Mouse (Mus musculus): Measurements from ENCODE around the gene Mex3b. TPM values are rescaled to one million over a fixed set of nuclear protein-coding genes. Genes with fewer than 3 reads are reported as not detected.

Mex3b gene
- total RNA-seq, 1 experiment from 2014 or later: 11.7 TPM

GRCm38 (mm10) chr7:82864260-82864990 lies 2.7 kb upstream of the Mex3b start:
- no peak for ATAC-seq (replicated peaks in 1 of 2; ENCODE audit: insufficient read depth in 1 of 2, low FRiP score in 2 of 2, low TSS enrichment in 1 of 2, low read depth in 1 of 2, poor library complexity in 2 of 2, severe bottlenecking in 2 of 2)

- ATAC-seq (replicated peaks in 1 of 2; ENCODE audit: insufficient read depth in 1 of 2, low FRiP score in 2 of 2, low TSS enrichment in 1 of 2, low read depth in 1 of 2, poor library complexity in 2 of 2, severe bottlenecking in 2 of 2): no peak
Measured at GRCm38 (mm10) chr7:82864991-82865771, 2.0 kb upstream of the Mex3b start.

- peak; percentile 77 to 79 for ATAC-seq (replicated peaks in 1 of 2; ENCODE audit: insufficient read depth in 1 of 2, low FRiP score in 2 of 2, low TSS enrichment in 1 of 2, low read depth in 1 of 2, poor library complexity in 2 of 2, severe bottlenecking in 2 of 2)
Measured at GRCm38 (mm10) chr7:82865834-82866485, 1.2 kb upstream of the Mex3b start.

- peak; percentile 80 for ATAC-seq (replicated peaks in 1 of 2; ENCODE audit: insufficient read depth in 1 of 2, low FRiP score in 2 of 2, low TSS enrichment in 1 of 2, low read depth in 1 of 2, poor library complexity in 2 of 2, severe bottlenecking in 2 of 2)
Measured at GRCm38 (mm10) chr7:82866486-82867270, 455 bp upstream of the Mex3b start.

GRCm38 (mm10) chr7:82868309-82869230 lies 1.4 kb downstream of the Mex3b start:
- no peak for ATAC-seq (replicated peaks in 1 of 2; ENCODE audit: insufficient read depth in 1 of 2, low FRiP score in 2 of 2, low TSS enrichment in 1 of 2, low read depth in 1 of 2, poor library complexity in 2 of 2, severe bottlenecking in 2 of 2)

GRCm38 (mm10) chr7:82869231-82870147 lies 2.4 kb downstream of the Mex3b start:
- ATAC-seq (replicated peaks in 1 of 2; ENCODE audit: insufficient read depth in 1 of 2, low FRiP score in 2 of 2, low TSS enrichment in 1 of 2, low read depth in 1 of 2, poor library complexity in 2 of 2, severe bottlenecking in 2 of 2): no peak

GRCm38 (mm10) chr7:82870148-82870513 lies 3.0 kb downstream of the Mex3b start:
- ATAC-seq (replicated peaks in 1 of 2; ENCODE audit: insufficient read depth in 1 of 2, low FRiP score in 2 of 2, low TSS enrichment in 1 of 2, low read depth in 1 of 2, poor library complexity in 2 of 2, severe bottlenecking in 2 of 2): no peak

GRCm38 (mm10) chr7:82876551-82876950 lies 9.4 kb downstream of the Mex3b start:
- no peak for ATAC-seq (replicated peaks in 1 of 2; ENCODE audit: insufficient read depth in 1 of 2, low FRiP score in 2 of 2, low TSS enrichment in 1 of 2, low read depth in 1 of 2, poor library complexity in 2 of 2, severe bottlenecking in 2 of 2)

GRCm38 (mm10) chr7:82880016-82880415 lies 12.9 kb downstream of the Mex3b start:
- no peak for ATAC-seq (replicated peaks in 1 of 2; ENCODE audit: insufficient read depth in 1 of 2, low FRiP score in 2 of 2, low TSS enrichment in 1 of 2, low read depth in 1 of 2, poor library complexity in 2 of 2, severe bottlenecking in 2 of 2)

GRCm38 (mm10) chr7:82880700-82881099 lies 13.6 kb downstream of the Mex3b start:
- ATAC-seq (replicated peaks in 1 of 2; ENCODE audit: insufficient read depth in 1 of 2, low FRiP score in 2 of 2, low TSS enrichment in 1 of 2, low read depth in 1 of 2, poor library complexity in 2 of 2, severe bottlenecking in 2 of 2): no peak

- peak; percentile 17 to 61; a peak in 2 of 4 replicates for ATAC-seq (replicated peaks in 1 of 2; ENCODE audit: insufficient read depth in 1 of 2, low FRiP score in 2 of 2, low TSS enrichment in 1 of 2, low read depth in 1 of 2, poor library complexity in 2 of 2, severe bottlenecking in 2 of 2)
Measured at GRCm38 (mm10) chr7:82890317-82890850, 23.3 kb downstream of the Mex3b start.

- ATAC-seq (replicated peaks in 1 of 2; ENCODE audit: insufficient read depth in 1 of 2, low FRiP score in 2 of 2, low TSS enrichment in 1 of 2, low read depth in 1 of 2, poor library complexity in 2 of 2, severe bottlenecking in 2 of 2): no peak
Measured at GRCm38 (mm10) chr7:82890875-82891515, 23.9 kb downstream of the Mex3b start.

- ATAC-seq (replicated peaks in 1 of 2; ENCODE audit: insufficient read depth in 1 of 2, low FRiP score in 2 of 2, low TSS enrichment in 1 of 2, low read depth in 1 of 2, poor library complexity in 2 of 2, severe bottlenecking in 2 of 2): no peak
Measured at GRCm38 (mm10) chr7:82894366-82894765, 27.2 kb downstream of the Mex3b start.

GRCm38 (mm10) chr7:82895606-82896005 lies 28.5 kb downstream of the Mex3b start:
- ATAC-seq (replicated peaks in 1 of 2; ENCODE audit: insufficient read depth in 1 of 2, low FRiP score in 2 of 2, low TSS enrichment in 1 of 2, low read depth in 1 of 2, poor library complexity in 2 of 2, severe bottlenecking in 2 of 2): no peak

GRCm38 (mm10) chr7:82896750-82897149 lies 29.6 kb downstream of the Mex3b start:
- no peak for ATAC-seq (replicated peaks in 1 of 2; ENCODE audit: insufficient read depth in 1 of 2, low FRiP score in 2 of 2, low TSS enrichment in 1 of 2, low read depth in 1 of 2, poor library complexity in 2 of 2, severe bottlenecking in 2 of 2)
